8 mouse cellular contexts compared by ENCODE assay signal in genomic region chrX:166170800-166171738, GRCm38 (mm10). TPM values are rescaled to one million over a fixed set of nuclear protein-coding genes. Genes with fewer than 3 reads are reported as not detected.
DNase-seq lines count a peak whose midpoint lies in the region; ATAC-seq and TF ChIP-seq lines count a peak whose summit lies in the region.

No protein-coding gene starts in this region.

- peak overlapping the region; percentile 59 for H3K4me3 ChIP-seq in left cerebral cortex, adult 2 months
- peak overlapping the region; percentile 65 for H3K4me3 ChIP-seq in intestine, postnatal 0 days (ENCODE audit: low read depth, low read length)
- peak overlapping the region; percentile 49 for H3K4me3 ChIP-seq in neural tube, embryonic 13.5 days

- no peak for DNase-seq in left cerebral cortex, adult 2 months (ENCODE audit: extremely low spot score in 1 of 2, low spot score in 2 of 2)
- no peak for DNase-seq in left cerebral cortex, postnatal 25 days (ENCODE audit: low spot score in 2 of 2)
- DNase-seq in urinary bladder, adult 2 months (ENCODE audit: low spot score) = no peak
- DNase-seq in right cerebral cortex, postnatal 36 days (ENCODE audit: low spot score in 2 of 2) = no peak
- DNase-seq in T-cell, adult 2 months (ENCODE audit: low spot score) = no peak

- H3K27ac ChIP-seq in left cerebral cortex, adult 2 months = peak overlapping the region; percentile 86
- no peak overlapping the region for H3K27ac ChIP-seq in intestine, postnatal 0 days (ENCODE audit: low read depth, low read length)
- peak overlapping the region; percentile 83 for H3K27ac ChIP-seq in neural tube, embryonic 13.5 days (replicated peaks)

- no peak for TF ChIP-seq CTCF in left cerebral cortex, adult 2 months (IDR thresholded peaks at IDR 0.05)
- no peak for TF ChIP-seq CTCF in intestine, postnatal 0 days (IDR thresholded peaks at IDR 0.05; ENCODE audit: low read depth)

- peak; percentile 7; the same call in 1 of the 2 replicates for ATAC-seq in common myeloid progenitor, adult 5-6 weeks (replicated peaks; ENCODE audit: low read depth, poor library complexity, severe bottlenecking)
- ATAC-seq in intestine, postnatal 0 days = no peak
- no peak for ATAC-seq in neural tube, embryonic 13.5 days (ENCODE audit: low read depth)

- intact Hi-C loops in left cerebral cortex, adult 2 months (cut with DNase I) = loop anchor here (2.0 kb wide), 1 partner anchor 70 kb away; no protein-coding TSS in a partner anchor
- intact Hi-C loops in left cerebral cortex, postnatal 25 days (cut with DNase I) = loop anchor here (5.0 kb wide), 2 partner anchors 46 to 176 kb away; no protein-coding TSS in a partner anchor

- H3K36me3 ChIP-seq in intestine, postnatal 0 days (ENCODE audit: control insufficient read depth, insufficient read depth) = no peaks in the 10 kb centered on the region
- H3K36me3 ChIP-seq in neural tube, embryonic 13.5 days = no peaks in the 10 kb centered on the region

- 24% methylated on average over 9 of the region's 9 CpGs for WGBS in intestine, postnatal 0 days
- 24% methylated on average over 9 of the region's 9 CpGs for WGBS in neural tube, embryonic 13.5 days

- H3K9ac ChIP-seq in intestine, postnatal 0 days (ENCODE audit: low read depth, low read length) = peak overlapping the region; percentile 26; the same call in 1 of the 2 replicates
- peak overlapping the region; percentile 71 for H3K9ac ChIP-seq in neural tube, embryonic 13.5 days

- peak overlapping the region; percentile 64 for H3K4me2 ChIP-seq in intestine, postnatal 0 days (replicated peaks; ENCODE audit: low read depth)
- H3K4me2 ChIP-seq in neural tube, embryonic 13.5 days = peak overlapping the region; percentile 55

- H3K9me3 ChIP-seq in intestine, postnatal 0 days (ENCODE audit: control insufficient read depth) = no peaks in the 10 kb centered on the region
- no peaks in the 10 kb centered on the region for H3K9me3 ChIP-seq in neural tube, embryonic 13.5 days

- no peaks in the 10 kb centered on the region for H3K4me1 ChIP-seq in intestine, postnatal 0 days (replicated peaks; ENCODE audit: control insufficient read depth, insufficient read depth, low read length)
- H3K4me1 ChIP-seq in neural tube, embryonic 13.5 days (replicated peaks) = peaks cover 23% of the 10 kb centered on the region

- H3K27me3 ChIP-seq in intestine, postnatal 0 days (replicated peaks; ENCODE audit: control insufficient read depth, insufficient read depth, low read length) = no peaks in the 10 kb centered on the region
- 0 out of 2 replicates have a peak, but pooled peaks cover 4% of the 10 kb centered on the region for H3K27me3 ChIP-seq in neural tube, embryonic 13.5 days

RNA-seq across cellular contexts. Expression of gene Gemin8, which starts 0.8 kb away (rescaled TPM):
- 10 to 100 TPM; 12.8 to 14.1 TPM for total RNA-seq in left cerebral cortex, adult 2 months (2021)
- 10 to 100 TPM; 12.4 to 13.1 TPM for total RNA-seq in left cerebral cortex, postnatal 25 days (2021)
- total RNA-seq in common myeloid progenitor, adult 5-6 weeks (2017) = 17.0 and 17.1 TPM in 2 replicates
- polyA plus RNA-seq in intestine, postnatal 0 days (2015; fragmentation: Nextera tagmentation; extraction: Ambion mirVana) = 2.3 and 2.4 TPM in 2 replicates
- 8.1 and 10.8 TPM in 2 replicates for polyA plus RNA-seq in neural tube, embryonic 13.5 days (2015; fragmentation: Nextera tagmentation; extraction: Ambion mirVana)
- polyA plus RNA-seq in urinary bladder, adult 2 months (2012; rRNA removed) = 8.8 and 9.1 TPM in 2 replicates
